Mouse (Mus musculus): ENCODE results near the gene Aunip.
"Not testable (repeated sequence)": the region's sequence is repeated elsewhere in the genome, so short reads cannot be mapped to it uniquely, and the experiment has no call there.

The Aunip gene

DNA sequence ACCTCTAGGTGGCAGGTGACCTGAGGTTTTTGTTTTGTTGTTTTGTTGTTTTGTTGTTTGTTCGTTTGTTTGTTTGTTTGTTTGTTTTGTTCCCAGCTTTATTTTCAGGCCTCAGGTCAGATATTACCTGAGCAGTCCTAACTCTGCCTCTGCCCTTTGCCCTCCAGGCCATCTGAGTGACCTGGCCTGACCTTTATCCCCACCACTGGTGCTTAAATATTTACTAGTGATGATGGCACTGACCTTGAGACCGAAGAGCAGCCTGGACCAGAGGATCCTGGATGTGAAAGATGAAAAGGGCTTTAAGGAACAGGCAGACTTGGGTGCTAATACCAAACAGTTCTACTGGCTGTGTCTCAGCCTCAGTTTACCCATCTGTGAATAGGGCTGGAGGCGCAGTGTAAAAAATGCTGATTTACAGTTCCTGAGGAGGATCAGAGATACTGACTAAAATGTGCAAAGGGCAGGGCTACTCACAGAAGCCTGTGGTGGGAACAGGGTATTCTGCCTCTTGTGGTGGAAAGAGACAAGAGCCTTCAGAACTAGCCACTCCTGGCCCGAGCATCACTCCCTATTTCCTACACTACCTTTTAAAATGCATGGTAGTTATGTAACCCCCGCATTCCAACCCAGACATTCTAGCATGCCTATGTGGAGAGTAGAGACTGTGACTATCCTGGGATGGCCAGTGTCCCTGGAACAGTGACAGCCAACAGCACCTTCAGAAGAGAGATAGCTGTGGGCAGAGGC is 25.5 kb upstream of the Aunip start:
- in situ Hi-C loops (cut with MboI), result no loop called here

DNA sequence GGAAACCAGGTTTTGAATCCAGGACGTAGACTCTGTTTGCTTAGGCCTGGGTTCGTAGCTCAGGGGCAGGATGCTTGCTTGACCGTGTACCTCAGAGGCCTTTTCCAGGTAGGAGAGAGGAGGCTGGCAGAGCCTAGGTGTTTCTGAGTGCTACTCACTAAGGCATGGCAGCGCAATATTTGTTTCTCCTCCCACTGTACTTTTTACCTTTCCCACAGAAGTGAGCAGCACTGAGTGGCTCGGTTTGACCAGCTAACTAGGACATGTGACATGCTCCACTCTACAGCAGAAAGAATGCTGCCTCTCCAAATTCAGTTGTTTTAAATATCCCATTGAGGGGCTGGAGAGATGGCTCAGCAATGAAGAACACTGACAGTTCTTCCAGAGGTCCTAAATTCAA is 22.6 kb upstream of the Aunip start:
- in situ Hi-C loops (cut with MboI), result no loop called here

DNA sequence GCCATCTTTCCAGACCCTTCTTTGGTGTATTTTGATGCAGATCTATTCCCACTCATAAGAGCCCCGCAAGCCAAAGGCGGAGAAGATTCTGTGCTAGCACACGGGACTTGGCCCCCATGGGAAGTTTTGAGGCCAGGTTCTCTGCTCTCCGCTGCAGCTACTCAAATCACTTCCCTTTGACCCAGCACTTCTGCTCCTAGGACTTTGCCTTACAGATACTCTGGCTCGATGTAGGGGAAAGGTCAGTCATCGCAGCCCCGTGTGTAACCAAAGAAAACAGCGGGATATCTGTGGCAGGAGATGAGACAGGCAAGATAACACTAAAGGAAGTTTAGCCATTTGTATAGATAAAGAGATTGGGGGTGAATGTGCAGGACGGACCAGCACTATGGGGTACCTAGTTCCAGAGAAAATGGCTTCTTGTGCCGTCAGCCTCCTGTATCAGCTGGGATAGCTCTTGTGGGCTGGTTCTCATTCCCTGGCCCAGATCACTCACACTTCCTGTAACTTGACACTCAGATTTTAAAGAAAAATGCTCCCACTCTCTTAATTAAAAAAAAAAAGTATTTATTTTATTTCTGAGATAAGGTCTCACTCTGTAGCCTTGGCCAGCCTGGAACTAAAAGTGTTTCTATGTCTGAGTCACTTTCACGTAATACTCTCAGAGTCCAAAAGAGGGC is 20.7 kb upstream of the Aunip start:
- in situ Hi-C loops (cut with MboI), result no loop called here

DNA sequence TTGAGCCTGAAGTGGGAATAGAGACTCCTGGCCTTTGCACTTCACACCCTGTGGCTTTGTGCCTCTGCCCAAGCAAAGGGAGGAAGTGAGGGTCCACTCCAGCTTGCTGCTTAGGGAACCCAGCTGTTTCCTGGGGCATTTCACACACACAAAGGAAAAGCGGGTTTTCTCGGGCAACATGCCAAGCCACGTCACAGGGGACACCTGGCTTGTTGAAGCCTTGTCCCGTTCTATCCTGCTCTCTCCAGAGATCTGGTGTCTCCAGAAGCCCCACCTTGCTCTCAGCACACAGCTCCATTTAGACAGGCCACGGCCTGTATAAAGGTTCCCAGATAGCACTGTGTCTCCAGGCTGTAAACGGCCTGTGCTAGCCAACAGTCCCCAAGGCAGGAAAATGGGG is 19.1 kb upstream of the Aunip start:
- in situ Hi-C loops (cut with MboI), result no loop called here

DNA sequence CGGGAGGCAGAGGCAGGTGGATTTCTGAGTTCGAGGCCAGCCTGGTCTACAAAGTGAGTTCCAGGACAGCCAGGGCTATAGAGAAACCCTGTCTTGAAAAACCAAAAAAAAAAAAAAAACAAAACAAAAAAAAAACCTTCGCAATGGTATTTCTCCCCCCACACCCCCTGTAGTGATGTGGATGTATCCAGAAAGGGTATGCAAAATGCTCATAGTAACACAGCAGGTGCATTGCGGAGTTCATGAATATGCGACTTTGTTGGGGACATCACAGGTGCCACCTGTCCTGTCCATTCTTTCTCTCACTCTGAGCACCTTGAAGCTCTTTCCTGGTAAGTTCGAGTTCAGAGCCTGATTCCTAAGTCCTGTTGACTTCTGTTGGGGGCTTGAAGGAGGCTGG is 16.6 kb upstream of the Aunip start:
- in situ Hi-C loops (cut with MboI), result not testable (repeated sequence)

DNA sequence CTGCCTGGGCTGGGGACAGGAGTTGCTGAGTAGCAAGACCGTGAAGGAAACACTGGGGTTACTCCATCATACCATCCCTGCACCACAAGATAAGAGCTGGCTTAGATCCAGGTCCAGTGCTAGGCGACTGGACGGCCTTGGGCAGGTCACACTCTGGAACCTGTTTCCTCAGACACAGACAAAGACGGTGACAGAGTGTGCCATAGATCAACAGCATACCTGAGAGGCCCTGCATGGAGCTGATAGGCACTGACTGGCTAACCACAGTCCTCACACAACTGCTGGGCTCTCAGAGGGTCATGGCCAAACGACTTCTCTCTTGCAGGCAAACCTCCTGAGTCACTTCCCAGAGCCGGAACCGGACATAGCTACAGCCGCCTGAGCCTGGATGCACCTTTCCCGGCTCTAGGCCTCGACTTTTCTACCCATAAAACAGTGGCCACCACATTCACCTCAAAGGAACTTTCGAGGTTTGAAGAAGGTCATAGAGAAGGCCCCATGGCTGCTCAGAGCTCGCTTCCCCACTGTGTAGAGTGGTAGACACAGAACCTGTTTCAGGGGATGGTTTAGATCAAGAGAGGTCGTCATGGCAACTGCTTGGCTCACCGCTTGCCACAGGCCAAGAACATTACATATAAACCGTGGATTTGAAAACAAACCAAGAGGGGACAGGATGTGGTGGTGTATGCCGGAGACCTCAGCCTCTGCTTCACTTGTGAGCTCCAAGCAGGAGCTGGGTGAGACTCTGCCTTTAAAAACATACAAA is 15.8 kb upstream of the Aunip start:
- in situ Hi-C loops (cut with MboI), result no loop called here

DNA sequence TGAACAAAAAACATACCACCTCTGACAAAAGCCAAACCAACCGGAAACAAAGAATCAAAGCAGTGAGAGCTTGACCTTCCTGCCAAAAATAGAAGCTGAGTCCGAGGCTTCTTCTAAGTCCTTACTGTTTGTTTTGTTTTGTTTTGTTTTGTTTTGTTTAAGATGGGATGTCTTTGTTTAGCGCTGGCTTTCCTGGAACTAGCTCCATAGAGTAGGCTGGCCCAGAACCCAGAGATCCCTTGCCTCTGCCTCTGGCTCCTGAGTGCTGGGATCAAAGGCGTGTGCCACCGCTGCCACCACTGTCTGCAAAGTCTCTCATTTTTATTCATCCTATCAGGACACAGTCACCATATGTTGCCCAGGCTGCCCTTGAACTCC is 15.3 kb upstream of the Aunip start:
- in situ Hi-C loops (cut with MboI), result no loop called here

DNA sequence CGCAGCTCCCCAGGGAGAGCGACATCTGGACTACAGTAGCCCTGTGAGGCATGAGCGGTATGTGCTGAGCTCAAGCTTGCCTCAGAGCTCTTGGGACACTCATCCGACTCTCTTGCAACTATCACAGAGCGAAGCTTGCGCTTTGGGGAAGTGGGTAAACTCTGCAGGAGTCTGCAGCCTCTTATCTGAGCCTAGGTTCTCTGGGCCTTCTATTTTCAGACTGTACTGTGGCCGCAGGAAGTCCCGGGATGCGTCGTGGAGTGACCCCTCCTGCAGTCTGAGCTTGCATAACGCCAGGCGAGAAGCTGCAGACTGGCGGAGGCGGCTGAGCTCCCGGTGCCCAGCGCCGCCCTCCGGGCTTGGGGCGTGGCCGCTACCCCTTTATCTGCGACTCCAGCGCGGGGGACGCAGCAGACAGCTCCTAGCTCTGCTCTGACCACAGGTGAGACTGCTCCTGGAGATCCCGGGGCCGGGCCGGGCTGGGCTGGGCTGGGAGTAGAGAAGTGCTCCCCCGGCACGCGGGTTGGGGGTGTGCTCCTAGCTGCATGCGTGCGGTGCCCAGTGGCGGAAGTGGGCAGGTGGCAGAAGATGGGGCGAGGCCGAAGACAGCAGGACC is 14.1 kb upstream of the Aunip start, which contains the start of gene Paqr7:
Paqr7 (plus strand) TSS at position 103 of the 616 bp plus-strand sequence.
- in situ Hi-C loops (cut with MboI), result no loop called here

DNA sequence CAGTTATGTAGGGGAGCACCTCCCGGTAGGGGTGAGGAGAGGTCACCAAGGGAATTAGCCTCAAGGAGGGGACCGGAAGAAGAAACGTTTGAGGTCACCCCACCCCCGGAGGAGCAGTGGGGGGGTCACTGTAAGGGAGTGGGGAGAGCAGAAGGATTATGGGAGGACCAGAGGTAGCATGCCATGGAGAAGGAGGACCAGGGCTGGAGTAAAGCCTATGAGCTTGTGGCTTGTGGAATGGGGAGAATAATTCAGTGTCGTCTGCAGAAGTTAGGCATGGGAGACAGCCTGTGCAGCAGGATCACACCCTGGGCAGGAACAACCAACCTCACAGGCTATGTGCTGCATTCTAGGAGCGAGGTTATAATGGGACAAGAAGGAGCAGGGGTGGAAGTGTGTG is 13.6 kb upstream of the Aunip start:
- in situ Hi-C loops (cut with MboI), result no loop called here

DNA sequence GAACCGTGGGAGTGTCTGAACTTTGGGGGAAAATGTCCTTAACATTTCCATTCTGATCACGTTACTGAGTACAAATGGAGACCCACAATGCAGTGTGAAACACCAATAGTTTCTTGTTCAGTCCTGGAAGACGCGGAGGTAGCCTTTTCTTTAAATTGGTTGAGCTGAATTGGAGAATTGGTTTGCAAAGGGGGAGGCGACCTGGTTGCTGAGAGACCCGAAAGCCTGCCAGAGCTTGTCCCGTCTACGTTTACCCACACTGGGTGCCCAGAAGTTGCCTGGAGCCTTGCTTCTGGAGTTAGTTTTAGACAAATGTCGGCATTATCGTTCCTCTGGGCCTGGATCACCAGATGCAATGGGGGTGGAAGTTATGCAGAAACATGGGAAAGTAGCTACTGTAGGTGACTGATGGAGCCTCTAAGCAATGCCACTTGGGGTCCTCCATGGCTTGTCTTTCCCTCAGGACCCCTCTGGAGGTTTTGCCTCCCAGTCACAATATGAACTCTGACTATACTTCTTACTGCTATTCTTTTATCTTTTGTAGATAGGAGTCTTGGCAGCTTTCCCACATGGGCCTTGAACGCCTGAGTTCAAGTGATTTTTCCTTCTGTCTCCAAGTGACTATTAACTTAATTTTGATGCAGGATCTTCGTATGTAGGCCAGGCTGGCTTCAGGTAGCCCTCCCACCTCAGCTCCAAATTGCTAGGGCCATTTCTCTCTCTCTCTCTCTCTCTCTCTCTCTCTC is 12.6 kb upstream of the Aunip start:
- in situ Hi-C loops (cut with MboI), result no loop called here

DNA sequence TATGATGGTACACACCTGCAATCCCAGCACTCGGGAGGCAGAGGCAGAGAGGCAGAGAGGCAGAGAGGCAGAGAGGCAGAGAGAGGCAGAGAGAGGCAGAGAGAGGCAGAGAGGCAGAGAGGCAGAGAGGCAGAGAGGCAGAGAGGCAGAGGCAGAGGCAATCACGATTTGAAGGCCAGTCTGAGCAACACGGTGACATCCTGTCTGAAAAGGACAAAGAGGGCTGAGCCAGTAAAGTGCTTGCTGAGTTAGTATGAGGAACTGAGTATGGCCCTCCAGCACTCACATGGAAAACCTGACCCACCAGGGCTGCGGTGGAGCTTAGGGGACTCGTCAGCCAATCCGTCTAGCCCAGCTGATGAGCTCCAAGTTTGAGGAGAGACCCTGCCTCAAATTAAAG is 11.8 kb upstream of the Aunip start:
- in situ Hi-C loops (cut with MboI), result not testable (repeated sequence)

DNA sequence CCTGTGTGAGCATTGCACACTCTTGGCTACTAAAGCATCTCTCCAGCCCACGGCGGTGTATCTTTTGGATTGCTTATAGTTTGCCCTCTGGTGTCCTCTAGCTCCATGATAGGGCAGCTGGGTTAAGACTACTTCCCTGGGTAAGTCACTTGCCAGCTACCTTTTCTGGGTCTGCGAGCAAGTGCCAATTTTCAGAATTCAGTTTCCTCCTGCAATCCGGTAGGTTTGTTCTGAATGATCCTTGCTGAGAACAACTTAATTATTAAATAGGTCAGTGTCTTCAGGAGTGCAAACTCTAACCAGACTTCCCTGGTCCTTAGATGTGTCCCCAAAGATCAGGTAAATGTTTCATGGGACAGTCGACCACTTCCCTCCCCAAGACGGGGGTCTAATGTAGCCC is 9.7 kb upstream of the Aunip start:
- in situ Hi-C loops (cut with MboI), result no loop called here

DNA sequence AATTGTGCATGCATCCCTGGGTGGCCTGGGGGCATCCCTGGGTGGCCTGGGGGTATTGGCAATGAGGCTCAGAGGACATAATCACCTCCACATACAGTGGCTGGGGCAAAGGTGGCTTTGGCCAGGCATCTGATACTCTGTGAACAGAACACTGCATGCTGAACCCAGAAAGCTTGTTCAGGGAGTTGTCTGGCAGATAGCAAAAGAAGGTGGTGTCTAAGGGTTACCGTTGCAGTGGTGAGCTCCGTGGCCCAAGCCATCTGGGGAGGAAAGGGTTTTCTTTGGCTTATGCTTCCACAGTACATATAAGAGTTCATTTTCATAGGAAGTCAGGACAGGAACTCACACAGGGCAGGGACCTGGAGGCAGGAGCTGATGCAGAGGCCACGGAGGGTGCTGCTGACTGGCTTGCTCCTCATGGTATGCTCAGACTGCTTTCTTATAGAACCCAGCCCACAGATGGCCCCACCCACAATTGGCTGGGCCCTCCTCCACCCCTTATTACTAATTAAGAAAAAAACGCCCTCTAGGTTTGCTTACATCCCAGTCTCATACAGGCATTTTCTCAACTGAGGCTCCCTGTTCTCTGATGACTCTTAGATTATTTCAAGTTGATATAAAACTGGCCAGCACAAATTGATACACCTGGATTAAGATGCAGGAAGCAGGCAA is 7.0 kb upstream of the Aunip start:
- in situ Hi-C loops (cut with MboI), result no loop called here

DNA sequence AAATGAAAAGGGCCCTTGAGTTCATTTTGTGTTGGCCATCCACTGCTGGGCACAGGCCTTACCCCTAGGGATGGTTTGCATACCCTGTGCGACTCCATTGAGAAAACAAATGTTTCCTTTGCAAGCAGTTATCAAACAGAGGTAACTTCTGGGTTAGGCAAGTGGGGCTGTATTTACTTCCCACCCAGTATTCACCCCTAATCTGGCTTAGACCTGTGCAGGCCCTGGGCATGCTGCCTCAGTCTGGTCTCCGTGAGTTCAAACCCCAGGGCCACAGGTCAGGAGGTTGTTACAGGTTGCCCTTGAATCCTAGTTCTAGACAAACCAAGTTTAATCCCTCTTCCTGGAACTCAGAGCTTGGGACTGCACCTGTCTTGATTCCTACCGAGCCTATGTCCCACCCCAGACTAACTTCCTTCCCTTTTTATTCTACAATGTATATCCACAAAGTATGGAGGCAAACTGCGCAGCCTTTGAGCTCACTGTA is 5.5 kb upstream of the Aunip start:
- in situ Hi-C loops (cut with MboI), result no loop called here

DNA sequence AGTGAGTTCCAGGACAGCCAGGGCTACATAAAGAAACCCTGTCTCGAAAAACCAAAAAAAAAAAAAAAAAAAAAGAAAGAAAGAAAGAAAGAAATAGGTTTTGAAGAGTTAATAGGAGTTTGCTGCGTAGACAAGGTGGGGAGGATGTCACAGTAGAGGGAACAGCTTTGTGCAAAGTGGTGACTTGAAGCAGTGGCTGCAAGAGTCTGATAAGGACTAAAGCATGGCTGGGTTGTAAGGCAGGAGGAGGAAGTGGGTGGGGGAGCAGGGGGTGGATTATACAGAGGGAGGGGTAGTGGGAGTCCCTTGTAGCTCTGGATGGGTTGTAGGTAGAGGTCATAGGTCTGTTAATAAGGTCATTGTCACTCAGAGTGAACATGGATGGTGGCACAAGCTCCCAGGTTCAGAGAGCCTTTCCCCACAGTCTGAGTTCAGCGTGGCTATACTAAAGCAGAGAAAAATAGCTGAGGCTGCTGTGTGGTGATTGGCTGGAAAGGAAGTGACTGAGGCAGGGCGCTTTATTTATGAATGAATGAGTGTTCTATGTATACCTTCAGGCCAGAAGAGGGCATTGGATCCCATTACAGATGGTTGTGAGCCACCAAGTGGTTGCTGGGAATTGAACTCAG is 4.7 kb upstream of the Aunip start:
- in situ Hi-C loops (cut with MboI), result no loop called here

DNA sequence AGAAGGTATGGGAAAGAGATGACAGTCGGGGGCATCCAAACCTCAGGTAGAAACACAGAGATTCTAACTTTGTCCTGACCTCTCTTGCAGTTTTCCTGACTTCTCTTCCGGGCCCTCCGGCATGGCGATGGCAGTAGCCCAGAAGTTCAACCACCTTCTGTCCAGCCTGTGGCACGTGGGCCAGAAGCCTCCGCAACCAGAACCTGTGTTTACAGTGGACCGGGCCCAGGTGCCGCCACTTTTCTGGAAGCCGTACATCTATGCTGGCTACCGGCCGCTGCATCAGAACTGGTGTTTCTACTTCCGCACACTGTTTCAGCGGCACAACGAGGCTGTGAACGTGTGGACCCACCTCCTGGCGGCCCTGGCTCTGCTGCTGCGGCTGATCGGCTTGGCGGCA is 4.1 kb upstream of the Aunip start:
- in situ Hi-C loops (cut with MboI), result no loop called here

DNA sequence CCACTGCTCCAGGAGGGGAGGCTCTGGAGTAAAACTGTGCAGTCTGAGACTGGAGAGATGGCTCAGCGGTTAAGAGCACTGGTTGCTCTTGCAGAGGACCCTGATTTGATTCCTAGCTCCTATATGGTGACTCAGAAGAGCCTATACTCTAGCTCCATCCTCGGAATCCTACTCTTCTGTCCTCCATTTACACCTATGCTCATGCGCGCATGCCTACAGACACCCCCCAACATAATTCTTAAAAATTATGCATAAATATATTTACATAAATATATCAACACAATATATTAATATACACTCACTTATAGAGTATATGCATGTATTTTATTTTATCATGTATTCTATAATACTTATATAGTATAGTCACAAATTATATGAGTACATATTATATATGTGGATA is 403 bp upstream of the Aunip start:
- in situ Hi-C loops (cut with MboI), result no loop called here

DNA sequence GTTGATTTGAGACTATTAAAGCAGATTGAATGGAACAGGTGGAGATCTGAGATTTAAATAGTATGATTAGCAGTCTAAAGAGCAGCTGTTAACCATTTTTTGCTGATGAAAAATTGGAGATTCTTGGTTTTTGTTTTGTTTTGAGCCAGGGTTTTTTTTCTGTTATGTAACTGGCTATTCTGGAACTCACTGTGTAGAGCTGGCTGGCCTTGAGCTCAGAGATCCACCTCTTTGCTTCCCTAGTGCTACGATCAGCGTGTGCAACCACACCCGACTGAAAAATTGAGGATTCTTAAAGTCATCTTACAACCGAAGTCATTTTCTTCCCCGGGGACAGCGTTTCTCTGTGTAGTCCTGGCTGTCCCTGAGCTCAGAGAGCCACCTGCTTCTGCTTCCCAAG is 931 bp downstream of the Aunip start:
- in situ Hi-C loops (cut with MboI), result no loop called here

DNA sequence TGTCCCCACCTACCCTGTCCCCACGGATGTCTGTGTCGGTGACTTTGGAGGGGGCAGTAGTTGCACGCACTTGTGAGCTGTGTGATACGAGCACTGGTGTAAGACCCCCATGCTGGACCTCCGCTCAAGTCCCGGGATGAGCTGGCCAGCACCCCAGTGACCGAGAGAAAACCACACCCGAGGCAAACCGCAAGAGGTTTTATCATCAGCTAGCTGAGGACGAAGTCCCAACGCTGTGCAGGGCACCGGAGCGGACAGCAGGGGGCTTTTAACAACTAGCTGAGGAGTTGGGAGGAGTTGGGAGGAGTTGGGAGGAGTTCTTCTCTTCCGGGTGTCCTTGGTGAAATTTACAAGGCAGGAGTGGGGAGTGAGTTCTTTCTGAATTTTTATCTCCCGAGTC is 2.0 kb downstream of the Aunip start:
- in situ Hi-C loops (cut with MboI), result no loop called here

DNA sequence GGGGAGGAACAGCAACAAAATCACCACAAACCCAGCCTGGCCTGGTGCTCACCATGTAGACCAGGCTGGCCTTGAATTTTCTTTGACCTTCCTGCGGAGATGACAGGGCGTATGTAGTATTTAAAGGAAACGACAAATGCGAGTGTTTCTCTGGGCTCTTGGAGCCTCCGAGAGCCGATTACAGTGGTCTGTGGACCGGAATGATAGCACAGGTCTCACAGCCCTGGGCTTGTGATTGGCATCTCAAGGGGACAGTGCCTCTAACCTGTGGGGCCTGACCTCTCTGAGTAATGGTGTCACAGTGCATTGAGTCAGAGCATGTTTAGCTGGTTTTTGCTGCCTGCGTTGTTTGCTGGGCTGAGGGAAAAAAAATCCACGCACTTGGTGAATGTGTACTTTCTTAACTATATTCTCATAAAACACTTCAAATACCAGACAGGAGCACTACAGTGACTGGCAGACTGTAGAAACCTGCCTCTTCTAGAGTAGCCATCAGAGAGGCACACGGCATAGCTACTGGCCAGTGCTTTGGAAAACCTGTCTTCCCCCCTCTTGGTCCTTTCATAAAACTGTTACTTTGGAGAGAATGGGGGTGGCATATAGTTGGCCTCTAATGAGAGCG is 3.6 kb downstream of the Aunip start:
- in situ Hi-C loops (cut with MboI), result no loop called here
